Mouse (Mus musculus) limb, embryonic 14.5 days (tissue): Measurements from ENCODE around the gene Miox. TPM values are rescaled to one million over a fixed set of nuclear protein-coding genes. Genes with fewer than 3 reads are reported as not detected.

ENCODE experiments used
- ATAC-seq: fragments of 200-750 bp; cut with Nextera tagmentation; 2 replicates; pipeline ENCODE4 v1.8.0; 2017; ENCODE audit warnings: low read depth, moderate number of reproducible peaks, moderate TSS enrichment; ENCODE audit not compliant: low FRiP score
- DNase-seq: peaks from one replicate; pipeline ENCODE4 v3.0.0-alpha.2; 2015; ENCODE audit warnings: low spot score
- H3K27ac ChIP-seq: fragments of 300-500 bp; sonication (generic); replicated peaks from 2 replicates; pipeline ENCODE4 v1.5.1; 2014; ENCODE audit warnings: low read depth, mild to moderate bottlenecking, low read length, moderate library complexity, mixed read lengths
- H3K27me3 ChIP-seq: fragments of 300-500 bp; sonication (generic); 2 replicates; pipeline ENCODE4 v1.6.1; 2014; ENCODE audit warnings: low read length, mixed read lengths; ENCODE audit not compliant: control insufficient read depth, insufficient read depth
- H3K36me3 ChIP-seq: fragments of 300-500 bp; sonication (generic); 2 replicates; pipeline ENCODE4 v1.6.1; 2014; ENCODE audit warnings: mild to moderate bottlenecking, low read length, moderate library complexity, mixed read lengths; ENCODE audit not compliant: control insufficient read depth, insufficient read depth
- H3K4me1 ChIP-seq: fragments of 300-500 bp; sonication (generic); 2 replicates; pipeline ENCODE4 v1.6.1; 2014; ENCODE audit warnings: antibody characterized with exemption, low read length, mixed read lengths; ENCODE audit not compliant: control insufficient read depth, insufficient read depth
- H3K4me2 ChIP-seq: fragments of 300-500 bp; sonication (generic); replicated peaks from 2 replicates; pipeline ENCODE4 v1.6.1; 2014; ENCODE audit warnings: low read depth, mild to moderate bottlenecking, low read length, moderate library complexity; ENCODE audit not compliant: severe bottlenecking
- H3K4me3 ChIP-seq: fragments of 300-500 bp; sonication (generic); replicated peaks from 2 replicates; pipeline ENCODE4 v1.5.1; 2014; ENCODE audit warnings: low read length
- H3K9ac ChIP-seq: fragments of 300-500 bp; sonication (generic); 2 replicates; pipeline ENCODE4 v1.6.1; 2014; ENCODE audit warnings: mild to moderate bottlenecking, low read depth, low read length, moderate library complexity; ENCODE audit not compliant: severe bottlenecking
- H3K9me3 ChIP-seq: fragments of 300-500 bp; sonication (generic); 2 replicates; pipeline ENCODE4 v1.6.1; 2016; ENCODE audit warnings: low read length; ENCODE audit not compliant: control insufficient read depth
- POLR2A ChIP-seq: fragments of 200-500 bp; IDR thresholded peaks from 2 replicates; pipeline ENCODE4 v1.8.0; 2012; ENCODE audit warnings: inconsistent platforms, mild to moderate bottlenecking, moderate library complexity, borderline replicate concordance; ENCODE audit not compliant: insufficient read depth, insufficient read length; ENCODE audit errors: extremely low read depth
- WGBS: fragments of 180-500 bp; shearing (Covaris S2); extraction: QIAGEN DNeasy Blood & Tissue Kit; methylation state at CpG from one replicate; pipeline ENCODE4 v1.1.7; 2014; 5-methylcytosine and 5-hydroxymethylcytosine counted together
- polyA plus RNA-seq, 2 experiments: library from polyadenylated mRNA; depleted of rRNA in 1 of 2; stranded (reverse) in 1 of 2; unstranded in 1 of 2; fragments of >200 nt; fragmentation: Nextera tagmentation in 1 of 2; extraction: Ambion mirVana in 1 of 2; gene quantifications; 2 replicates each; pipeline versions ENCODE4 v1.2.1 to v1.2.3; 2012 to 2014

Gene Miox
- polyA plus RNA-seq, 2 experiments: not detected

DNA sequence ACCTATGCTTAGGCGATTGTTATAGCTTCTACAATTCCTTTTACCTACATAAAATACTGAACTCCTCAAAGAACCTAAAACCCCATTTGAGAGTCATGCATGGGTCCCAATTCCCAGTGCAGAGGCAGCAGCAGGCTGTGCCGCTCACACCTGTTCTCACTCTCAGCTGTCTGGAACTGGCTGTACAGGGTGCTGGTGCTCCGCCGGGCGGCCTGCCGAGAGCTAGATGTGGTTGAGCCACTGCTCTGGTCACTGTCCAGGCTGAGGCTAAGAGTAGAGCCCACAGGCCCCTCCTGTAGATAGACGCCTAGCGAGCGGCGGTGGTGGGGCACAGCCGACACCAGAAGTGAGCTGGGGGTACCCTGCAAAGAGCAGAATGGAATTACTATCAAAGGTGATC lies 44.7 kb upstream of the Miox start:
- 93% methylated on average over 7 of the region's 11 CpGs for WGBS
- Histone ChIP-seq H3K36me3 (peaks cover 86% of the 10 kb centered on the region), H3K4me3 (no peak overlapping the region), H3K27ac (no peak overlapping the region), H3K27me3 (no peaks in the 10 kb centered on the region), H3K9ac (no peak overlapping the region), H3K4me1 (no peaks in the 10 kb centered on the region), H3K9me3 (no peaks in the 10 kb centered on the region), H3K4me2 (no peak overlapping the region)
- TF ChIP-seq POLR2A: no peak
- ATAC-seq: no peak
- no peak for DNase-seq

DNA sequence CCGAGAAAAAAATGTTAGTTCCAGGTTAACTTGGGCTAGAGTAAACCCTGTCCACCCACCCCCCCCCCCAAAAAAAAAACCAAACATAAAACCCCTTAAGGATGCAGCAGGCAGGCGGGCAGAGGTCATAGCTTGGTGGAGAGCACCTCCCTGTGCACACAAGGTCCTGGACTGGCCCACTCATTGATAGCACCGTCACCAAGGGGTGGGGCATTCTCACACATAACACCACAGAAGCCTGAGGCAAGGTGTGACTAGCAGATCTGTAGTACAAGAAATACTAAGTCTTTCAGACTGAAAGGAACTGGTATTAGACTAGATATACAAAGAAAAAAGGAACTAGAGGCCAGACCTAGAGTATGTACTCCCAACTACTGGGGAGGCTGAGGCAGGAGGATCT lies 42.7 kb upstream of the Miox start:
- TF ChIP-seq POLR2A: no peak
- H3K9ac ChIP-seq: no peak overlapping the region
- 90% methylated on average over 3 of the region's 3 CpGs for WGBS
- H3K4me2 ChIP-seq: no peak overlapping the region
- H3K9me3 ChIP-seq: no peaks in the 10 kb centered on the region
- peaks cover 91% of the 10 kb centered on the region for H3K36me3 ChIP-seq
- H3K27me3 ChIP-seq: no peaks in the 10 kb centered on the region
- H3K27ac ChIP-seq: no peak overlapping the region
- no peak overlapping the region for H3K4me3 ChIP-seq
- no peak for DNase-seq
- H3K4me1 ChIP-seq: no peaks in the 10 kb centered on the region
- no peak for ATAC-seq

DNA sequence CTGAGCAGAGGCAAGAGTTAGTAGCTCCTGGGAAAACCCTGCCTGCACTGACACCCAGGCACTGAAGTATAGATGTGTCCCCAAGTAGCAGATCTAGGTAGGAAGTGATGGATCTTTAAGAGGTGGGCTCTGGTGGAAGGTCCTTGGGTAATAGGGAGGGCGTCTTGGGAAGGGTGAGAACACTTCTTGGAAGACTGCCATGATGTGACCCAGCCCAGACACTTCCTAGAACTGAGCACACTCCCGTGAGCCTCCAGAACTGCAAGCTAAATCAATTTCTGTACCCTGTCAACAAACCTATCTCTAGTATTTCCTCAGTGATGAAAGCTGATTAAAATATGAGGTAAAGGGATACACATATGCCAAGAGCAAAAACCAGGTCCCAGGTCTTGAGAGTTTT lies 41.4 kb upstream of the Miox start:
- Histone ChIP-seq H3K4me2 (no peak overlapping the region), H3K27ac (no peak overlapping the region), H3K9me3 (no peaks in the 10 kb centered on the region), H3K4me1 (no peaks in the 10 kb centered on the region), H3K36me3 (peaks cover 90% of the 10 kb centered on the region), H3K9ac (no peak overlapping the region), H3K27me3 (no peaks in the 10 kb centered on the region), H3K4me3 (no peak overlapping the region)
- DNase-seq (no peak), ATAC-seq (no peak)
- 85% methylated on average over 2 of the region's 2 CpGs for WGBS
- TF ChIP-seq POLR2A: no peak

DNA sequence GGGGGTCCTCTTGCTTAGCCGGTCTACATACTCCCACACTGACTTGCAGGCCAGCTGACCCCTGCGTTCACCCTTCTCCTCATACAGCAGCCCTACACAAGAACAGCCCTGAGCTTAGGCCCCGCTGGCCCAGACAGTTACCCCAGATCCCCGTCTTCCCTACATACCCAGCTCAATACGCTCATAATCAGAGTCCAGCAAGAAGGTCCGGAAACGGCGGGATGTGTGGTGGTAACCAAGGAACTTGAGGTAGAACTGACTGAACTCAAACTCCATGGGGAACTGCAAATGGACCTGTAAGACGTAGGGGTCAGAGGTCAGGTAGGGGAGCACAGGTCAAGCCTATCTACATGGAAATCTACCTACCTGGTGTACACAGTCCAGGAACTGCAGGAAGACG lies 40.4 kb upstream of the Miox start:
- peaks cover 88% of the 10 kb centered on the region for H3K36me3 ChIP-seq
- 96% methylated on average over 10 of the region's 10 CpGs for WGBS

DNA sequence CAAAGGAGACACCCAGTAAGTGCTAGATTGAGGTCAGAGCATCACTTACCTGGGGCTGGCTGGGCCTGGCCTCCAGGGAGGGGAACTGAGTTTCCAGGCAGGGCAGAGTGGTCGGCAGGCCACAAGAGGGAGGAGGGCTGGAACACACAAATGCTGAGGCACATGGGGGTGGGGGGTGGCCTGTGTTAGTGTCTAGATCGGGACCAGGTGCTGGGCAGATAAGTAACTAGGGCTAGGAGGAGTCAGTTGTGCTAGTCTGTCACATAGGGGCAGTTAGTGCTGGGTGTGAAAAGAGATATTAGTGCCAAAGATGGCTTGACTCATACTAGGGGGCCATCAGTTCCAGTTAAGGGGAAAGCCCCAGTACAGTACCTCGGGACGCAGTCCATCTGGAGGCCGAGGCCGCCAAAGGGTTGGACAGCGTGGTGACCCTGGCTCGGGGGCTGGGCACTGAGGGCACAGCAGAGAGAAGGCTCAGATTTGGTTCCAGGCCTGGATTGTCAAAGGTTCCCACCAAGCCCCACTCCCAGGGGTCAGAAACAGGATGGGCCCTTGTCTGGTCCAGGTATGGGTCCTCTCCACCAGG lies 38.5 kb upstream of the Miox start:
- Histone ChIP-seq H3K36me3 (peaks cover 88% of the 10 kb centered on the region), H3K4me2 (no peak overlapping the region), H3K4me1 (no peaks in the 10 kb centered on the region), H3K9me3 (no peaks in the 10 kb centered on the region), H3K27ac (no peak overlapping the region), H3K27me3 (no peaks in the 10 kb centered on the region), H3K4me3 (no peak overlapping the region), H3K9ac (no peak overlapping the region)
- WGBS: 91% methylated on average over 8 of the region's 8 CpGs
- no peak for ATAC-seq
- DNase-seq: no peak
- no peak for TF ChIP-seq POLR2A

More for the DNA sequence above, 40.4 kb upstream of the Miox start:
- no peaks in the 10 kb centered on the region for H3K4me1 ChIP-seq
- H3K4me3 ChIP-seq: no peak overlapping the region
- no peak for TF ChIP-seq POLR2A
- DNase-seq (no peak), ATAC-seq (no peak)
- H3K9ac ChIP-seq: no peak overlapping the region
- H3K27me3 ChIP-seq: no peaks in the 10 kb centered on the region
- no peak overlapping the region for H3K4me2 ChIP-seq
- H3K27ac ChIP-seq: no peak overlapping the region
- H3K9me3 ChIP-seq: no peaks in the 10 kb centered on the region

DNA sequence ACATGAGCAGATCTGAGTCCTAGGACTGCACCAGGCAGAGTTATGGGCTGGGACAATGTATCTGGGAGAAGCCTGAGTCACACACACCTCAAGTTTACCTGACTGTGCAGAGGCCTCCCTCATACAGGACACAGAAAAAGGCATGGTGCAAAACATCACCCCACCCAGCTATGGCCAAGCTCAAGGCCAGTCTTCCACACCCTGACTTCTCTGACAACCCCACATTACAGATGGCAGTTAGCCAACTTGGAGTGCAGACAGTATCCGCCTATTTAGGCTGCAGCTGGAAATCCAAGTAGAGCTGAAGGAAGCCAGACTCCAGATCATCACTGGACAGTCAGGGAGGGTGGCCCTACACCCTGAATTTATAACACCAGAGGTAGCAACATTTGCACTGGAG lies 37.7 kb upstream of the Miox start:
- no peak for DNase-seq
- no peak overlapping the region for H3K4me3 ChIP-seq
- no peaks in the 10 kb centered on the region for H3K9me3 ChIP-seq
- H3K4me2 ChIP-seq: no peak overlapping the region
- TF ChIP-seq POLR2A: no peak
- ATAC-seq: no peak; the same call in 1 of the 2 replicates
- peaks cover 92% of the 10 kb centered on the region for H3K36me3 ChIP-seq
- no peaks in the 10 kb centered on the region for H3K4me1 ChIP-seq
- 64% methylated on average over 1 of the region's 1 CpGs for WGBS
- H3K9ac ChIP-seq: no peak overlapping the region
- H3K27me3 ChIP-seq: no peaks in the 10 kb centered on the region
- no peak overlapping the region for H3K27ac ChIP-seq
